Mouse (Mus musculus) testis, adult 2 months (tissue): ENCODE data around the gene Tmem115.

ENCODE experiments used
- CTCF ChIP-seq: fragments of 200-500 bp; IDR thresholded peaks from 2 replicates; pipeline ENCODE4 v1.5.1; 2012; ENCODE audit warnings: low read depth, mild to moderate bottlenecking, inconsistent platforms, low read length, moderate library complexity; ENCODE audit not compliant: control insufficient read depth, insufficient read depth, insufficient replicate concordance
- POLR2A ChIP-seq: fragments of 200-500 bp; IDR thresholded peaks from 2 replicates; pipeline ENCODE4 v1.6.1; 2012; ENCODE audit warnings: low read depth, mild to moderate bottlenecking, inconsistent platforms, low read length, moderate library complexity; ENCODE audit not compliant: control insufficient read depth

- no peak for TF ChIP-seq POLR2A
- no peak for TF ChIP-seq CTCF
Observed at GRCm38 (mm10) chr9:107553541-107554318, 20.0 kb downstream of the Tmem115 start.
